Mouse (Mus musculus) megakaryocyte progenitor cell, adult 5-6 weeks (primary cell): ENCODE results near the gene Xpo6. TPM values are rescaled to one million over a fixed set of nuclear protein-coding genes. Genes with fewer than 3 reads are reported as not detected.

Source experiments
- ATAC-seq: replicated peaks from 2 replicates; pipeline ENCODE4 v1.8.0; 2016; ENCODE audit warnings: mild to moderate bottlenecking, moderate TSS enrichment, inconsistent platforms; ENCODE audit not compliant: poor library complexity
- total RNA-seq, 2 experiments: library from RNA; stranded (forward) in 1 of 2; stranded (reverse) in 1 of 2; fragments of 157-497, 149-512 nt in 1 of 2; fragments of 200-1000 nt in 1 of 2; gene quantifications; 2 replicates each; pipeline versions ENCODE4 v1.2.3 to v1.2.4; 2015 to 2017

Gene Xpo6
- 124 and 125 TPM in 2 replicates for total RNA-seq (2015)
- total RNA-seq (2017), result 38.4 and 51.4 TPM in 2 replicates

DNA sequence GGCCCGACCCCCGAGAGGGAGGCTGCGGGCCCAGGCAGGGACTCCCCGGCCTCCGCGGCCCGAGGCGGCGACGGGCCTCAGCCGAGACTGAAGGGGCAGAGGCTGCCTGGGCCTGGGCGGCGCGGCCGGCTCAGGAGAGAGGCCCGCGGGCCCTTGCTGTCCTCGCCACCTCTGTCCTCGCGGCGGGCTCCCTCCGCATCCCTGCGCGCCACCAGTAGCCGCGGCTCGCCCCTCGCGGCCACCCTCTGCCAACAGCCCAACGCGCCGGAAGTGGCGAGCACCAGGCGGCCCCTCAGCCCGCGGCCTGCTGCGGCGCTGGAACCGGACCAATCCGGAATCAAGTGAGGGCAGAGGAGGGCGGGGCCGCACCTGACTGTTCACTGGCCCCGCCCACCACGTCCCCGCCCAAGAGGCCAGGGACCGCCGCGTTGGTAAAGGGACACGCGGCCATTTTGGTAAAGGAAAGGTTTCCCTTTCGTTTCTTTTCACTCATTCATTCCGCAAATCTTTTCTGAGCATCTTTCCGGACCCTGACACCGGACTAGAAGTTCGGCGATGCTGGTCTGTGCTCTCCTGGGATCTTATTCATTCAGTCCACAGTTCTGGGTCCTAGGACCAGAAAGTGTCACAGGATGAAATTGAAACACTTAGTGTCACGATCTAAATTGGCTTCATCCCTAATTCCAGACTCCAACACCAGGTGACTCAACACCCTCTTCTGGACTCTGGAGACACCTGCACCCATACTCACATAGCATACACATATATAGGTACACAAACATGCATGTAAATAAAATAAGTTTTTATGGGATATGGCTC lies at the start of gene Xpo6:
TSS of gene Xpo6 (minus strand) at position 324 of the 819 bp plus-strand sequence.
- ATAC-seq, result peak; percentile 93

DNA sequence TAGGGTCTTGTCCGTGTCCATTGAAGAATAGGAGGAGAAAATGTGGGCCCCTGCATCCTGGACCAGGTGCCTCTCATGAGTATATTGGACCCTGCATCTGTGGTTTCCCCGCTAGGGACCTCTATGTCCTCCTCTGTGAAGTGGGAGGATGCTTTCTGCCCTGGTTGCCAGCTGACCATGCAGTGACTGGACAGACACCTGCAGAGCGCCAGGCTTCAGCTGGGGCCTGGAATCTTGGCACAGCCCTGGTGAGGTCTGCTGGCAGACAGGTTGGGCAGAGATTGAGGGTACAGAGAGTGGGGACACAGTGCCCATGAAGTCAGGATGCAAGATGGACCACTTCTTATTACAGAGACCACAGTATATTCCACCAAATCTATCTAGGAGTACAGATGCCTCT lies 49.7 kb upstream of the Xpo6 start:
- ATAC-seq, result no peak

DNA sequence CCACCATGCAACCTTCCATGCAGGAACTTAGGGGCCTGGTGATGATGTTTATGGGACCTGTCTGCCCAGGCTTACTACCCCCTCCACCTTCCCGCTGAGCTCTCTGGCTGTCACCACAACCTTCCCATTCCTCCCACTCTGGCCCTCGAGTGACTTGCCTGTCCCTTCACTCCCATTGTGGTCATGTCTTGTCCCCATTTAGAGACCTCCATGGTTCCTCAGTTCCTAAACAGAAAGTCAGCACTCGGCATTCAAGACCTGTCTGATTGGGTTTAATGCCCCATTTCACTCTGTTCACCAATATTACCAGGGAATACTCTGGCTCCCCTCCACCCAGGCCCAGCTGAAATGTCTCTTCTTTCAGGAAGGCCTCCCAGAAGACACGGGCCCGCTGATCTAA lies 48.8 kb upstream of the Xpo6 start:
- no peak for ATAC-seq

DNA sequence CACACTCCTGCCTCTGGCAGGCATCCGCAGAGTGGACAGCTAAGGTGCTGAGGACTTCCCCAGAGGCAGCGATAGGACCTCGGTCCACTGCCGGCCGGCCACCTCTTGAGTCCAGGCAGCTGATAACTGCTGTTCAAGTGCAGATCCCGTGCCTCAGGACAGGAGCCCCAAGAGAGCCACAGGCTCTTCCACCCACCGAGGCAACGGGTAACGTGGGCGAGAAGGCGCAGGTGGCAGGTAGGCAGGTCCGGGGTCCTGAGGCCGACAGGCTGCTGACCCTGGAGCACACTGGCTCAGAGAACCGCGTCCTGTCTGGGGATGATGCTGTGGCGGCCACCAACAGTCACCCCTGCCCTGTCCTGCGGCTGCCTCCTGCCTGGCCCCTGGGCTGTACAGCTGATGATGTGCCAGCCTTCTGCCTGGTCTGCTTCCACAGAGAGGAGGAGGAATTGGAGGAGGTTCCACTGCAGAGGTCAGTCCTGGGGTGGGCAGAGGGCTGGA lies 48.4 kb upstream of the Xpo6 start:
- ATAC-seq, result no peak

DNA sequence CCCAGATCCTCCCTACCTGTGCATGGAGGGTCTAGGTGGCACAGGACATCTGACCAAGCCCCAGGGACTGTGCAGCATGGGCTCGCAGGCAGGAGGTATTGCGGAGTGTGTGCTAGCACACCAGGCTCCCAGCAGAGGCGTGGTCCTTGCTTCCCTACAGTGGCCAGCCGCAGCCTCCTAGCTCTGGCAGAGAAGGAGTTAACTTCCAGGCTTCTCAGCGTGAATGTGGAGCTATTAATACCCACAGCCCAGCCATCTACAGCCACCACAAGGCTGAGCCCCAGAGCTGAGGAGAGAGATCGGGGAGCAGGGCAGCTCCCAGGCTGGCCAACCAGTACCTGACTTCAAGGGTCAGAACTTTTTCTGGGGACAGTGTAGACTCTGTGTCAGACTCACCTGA lies 47.8 kb upstream of the Xpo6 start:
- ATAC-seq, result peak; percentile 11; the same call in 1 of the 2 replicates

DNA sequence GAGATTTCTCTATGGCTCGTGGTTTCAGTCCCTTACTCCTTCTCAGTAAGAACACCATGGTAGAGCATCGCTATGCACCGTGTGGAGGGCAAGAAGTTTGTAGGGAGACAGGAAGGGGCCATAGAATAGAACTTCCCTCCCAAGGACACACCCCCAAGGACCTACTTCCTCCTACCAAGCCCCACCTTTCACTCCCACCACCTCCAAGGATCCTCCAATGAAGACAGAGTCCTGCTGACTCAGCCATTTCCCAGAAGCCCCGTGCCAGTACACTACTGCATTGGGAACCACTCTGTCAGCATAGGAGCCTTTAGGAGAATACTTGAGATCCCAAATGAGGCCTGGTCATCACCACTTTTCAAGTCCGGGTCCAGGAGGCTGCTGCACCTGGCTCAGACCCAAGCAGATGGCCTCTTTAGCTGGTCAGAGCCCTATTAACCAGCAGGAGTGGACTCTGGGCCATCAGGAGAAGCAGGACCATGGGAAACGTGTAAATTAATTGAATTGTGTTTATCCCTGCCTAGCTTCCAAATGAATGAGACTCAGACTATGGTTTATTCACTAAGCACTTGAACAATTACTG lies 44.0 kb upstream of the Xpo6 start:
- ATAC-seq, result peak; percentile 72

DNA sequence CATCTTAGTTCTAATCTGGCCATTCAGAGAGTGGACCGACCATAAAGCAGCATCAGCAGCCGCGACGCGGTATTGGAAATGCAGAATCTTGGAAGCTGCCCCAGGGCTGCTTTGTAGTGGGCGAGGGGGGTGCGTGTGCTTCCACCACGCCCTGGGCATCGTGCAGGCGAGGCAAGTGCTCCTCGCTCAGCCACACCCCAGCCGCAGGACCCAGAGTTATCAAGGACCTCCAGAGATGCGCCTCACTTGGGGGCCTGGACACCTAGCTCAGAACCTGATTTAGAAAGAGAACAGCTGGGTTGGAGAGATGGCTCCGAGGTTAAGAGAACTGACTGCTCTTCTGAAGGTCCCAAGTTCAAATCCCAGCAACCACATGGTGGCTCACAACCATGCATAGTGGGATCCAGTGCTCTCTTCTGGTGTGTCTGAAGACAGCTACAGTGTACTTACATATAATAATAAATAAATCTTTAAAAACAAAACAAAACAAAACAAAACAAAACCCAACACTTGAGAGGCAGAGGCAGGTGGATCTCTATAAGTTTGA lies 40.6 kb upstream of the Xpo6 start:
- peak; percentile 33 for ATAC-seq

DNA sequence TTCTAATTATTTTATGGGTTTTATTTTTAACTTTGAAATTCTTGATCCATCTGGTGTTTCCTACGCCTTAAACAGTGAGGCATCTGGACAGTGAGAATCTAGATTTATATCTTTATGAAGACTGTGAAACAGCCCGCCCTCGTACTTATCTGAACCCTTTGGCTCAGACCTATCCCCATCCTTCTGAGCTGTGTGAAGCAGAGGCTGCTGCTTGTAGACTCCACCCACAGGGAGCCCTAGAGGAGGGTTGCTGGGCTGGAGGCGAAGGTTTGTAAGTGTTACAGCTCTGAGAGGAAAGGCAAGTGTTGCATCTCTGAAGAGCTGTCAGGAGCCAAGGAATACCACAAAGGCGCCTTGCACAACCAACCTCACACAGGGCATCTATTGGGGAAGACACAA lies 36.5 kb upstream of the Xpo6 start:
- peak; percentile 73 for ATAC-seq

DNA sequence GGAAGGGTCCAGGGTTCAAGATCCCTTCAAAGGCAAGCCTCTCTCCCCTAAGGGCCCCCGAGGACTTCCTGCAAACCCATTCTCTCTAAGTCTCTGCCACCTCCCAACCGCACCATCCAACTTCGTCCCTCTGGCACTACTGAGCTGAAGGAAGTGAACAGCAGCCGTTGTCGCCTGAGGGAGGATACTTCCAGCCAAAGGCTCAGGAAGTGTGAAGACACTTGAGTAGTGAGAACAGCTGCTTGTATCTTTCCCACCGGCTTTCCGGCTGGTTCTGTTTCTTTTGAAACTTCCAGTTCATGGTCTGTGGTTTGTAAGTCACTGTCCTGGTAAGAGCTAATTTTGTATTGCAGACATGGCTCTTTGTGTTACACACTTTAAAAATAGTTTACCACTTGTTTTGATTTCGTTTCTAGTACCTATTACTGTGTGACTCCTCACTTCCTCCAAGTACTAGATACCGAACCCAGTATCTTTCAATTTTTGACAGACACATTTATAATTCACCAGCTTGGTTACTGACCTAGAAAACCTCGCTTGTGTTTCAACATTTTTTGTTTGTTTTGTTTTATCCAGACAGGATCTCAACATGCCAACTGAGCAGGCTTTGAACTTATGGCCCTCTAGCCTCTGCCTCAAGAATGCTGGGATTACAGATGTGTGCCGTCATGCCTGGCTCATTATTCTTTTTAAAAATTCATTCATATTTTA lies 35.9 kb upstream of the Xpo6 start:
- peak; percentile 74 for ATAC-seq

DNA sequence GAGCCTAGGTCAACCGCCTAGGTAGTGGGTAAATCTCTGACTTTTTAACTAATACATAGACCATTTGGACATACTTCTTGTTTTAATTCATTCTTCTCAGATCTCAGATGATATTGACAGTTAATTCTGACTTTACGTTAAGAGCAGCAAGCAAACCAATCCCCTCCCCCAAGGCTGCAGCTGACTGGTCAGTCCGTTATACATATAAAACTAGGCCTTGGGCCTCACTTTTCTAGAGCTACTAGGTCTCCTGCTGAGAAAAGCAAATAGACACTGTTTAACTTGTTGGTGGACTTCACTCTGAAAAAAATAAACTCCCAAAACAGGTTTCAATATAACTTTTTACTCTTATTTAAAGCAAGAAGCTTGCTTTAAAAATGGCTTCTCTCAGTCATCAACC lies 34.3 kb upstream of the Xpo6 start:
- ATAC-seq, result no peak

DNA sequence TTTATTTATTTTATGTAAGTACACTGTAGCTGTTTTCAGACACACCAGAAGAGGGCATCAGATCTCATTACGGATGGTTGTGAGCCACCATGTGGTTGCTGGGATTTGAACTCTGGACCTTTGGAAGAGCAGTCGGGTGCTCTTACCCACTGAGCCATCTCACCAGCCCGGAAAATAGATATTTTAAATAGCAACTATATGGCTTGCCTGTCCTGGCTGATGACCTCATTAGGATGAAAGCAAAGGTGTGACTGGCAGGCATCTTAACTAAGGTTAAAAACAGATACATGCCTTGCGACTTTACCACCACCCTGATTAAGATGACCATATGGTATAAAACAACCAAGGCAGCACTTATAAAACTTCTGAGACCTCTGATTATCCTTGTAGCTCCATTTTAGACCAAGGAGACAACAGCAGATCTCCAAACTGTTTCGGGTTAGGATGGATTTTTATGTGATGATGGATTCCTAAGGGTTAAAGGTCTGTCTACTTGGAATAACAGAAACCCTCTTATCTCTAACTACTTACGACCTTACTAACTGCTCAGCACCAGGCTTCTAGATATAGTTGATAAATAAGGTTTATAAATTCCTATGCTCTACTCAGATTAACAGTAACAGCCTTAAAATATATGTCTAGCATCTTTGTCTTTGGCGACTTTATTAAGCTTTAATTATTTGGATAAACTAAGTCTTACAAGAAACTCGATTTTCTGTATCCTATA lies 32.2 kb upstream of the Xpo6 start:
- ATAC-seq, result no peak

DNA sequence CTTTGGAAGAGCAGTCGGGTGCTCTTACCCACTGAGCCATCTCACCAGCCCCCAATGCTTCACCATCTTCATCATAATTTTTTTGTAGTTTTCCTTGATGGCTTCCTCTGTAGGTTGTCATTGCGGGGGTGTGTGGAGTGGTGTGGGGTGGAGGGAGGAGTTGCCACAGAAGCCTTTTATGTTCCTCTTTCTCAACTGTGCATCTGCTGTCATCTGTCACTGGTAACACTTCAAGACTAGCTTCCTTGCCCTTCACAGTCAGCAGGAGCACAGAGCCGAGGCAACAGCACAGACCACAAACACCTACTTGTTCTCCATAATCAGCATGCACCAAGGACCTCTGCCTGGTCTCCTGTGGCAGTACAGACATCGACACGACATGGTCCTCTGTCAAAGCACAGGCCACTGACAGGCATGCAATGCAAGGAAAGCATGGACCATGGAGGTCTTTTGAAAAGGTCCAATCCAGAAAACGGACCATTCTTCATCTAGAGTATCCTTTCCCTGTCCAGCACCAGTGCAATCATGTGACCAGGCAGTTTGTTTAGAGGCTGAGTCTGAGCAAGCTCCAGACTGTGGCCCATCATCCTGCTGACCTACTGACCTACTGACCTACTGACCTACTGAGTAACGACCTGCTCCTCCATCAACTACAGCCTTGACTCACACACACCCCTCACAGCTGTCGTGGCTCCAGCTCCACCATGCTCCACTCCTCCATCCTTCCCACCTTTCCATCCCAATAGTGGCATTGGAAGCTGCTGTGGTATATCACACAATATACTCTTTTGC lies 30.3 kb upstream of the Xpo6 start:
- ATAC-seq, result peak; percentile 99

DNA sequence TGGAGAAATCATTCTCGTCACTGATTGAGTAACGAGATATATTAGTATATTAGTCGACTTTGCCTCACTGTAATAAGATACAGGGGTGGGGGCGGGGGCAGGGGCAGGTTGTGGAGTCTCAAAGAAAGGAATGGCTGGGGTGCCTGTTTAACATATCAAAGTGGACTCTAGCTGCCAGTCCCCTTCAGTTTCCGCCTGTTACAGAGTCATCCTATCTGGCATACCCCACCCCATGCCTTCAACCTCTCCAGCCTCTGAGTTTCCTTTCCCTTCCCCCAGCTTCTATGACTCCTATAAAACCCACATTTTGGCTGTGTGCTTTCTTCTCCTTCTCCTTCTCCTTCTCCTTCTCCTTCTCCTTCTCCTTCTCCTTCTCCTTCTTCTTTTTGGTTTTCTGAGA lies 25.8 kb upstream of the Xpo6 start:
- ATAC-seq, result no peak

DNA sequence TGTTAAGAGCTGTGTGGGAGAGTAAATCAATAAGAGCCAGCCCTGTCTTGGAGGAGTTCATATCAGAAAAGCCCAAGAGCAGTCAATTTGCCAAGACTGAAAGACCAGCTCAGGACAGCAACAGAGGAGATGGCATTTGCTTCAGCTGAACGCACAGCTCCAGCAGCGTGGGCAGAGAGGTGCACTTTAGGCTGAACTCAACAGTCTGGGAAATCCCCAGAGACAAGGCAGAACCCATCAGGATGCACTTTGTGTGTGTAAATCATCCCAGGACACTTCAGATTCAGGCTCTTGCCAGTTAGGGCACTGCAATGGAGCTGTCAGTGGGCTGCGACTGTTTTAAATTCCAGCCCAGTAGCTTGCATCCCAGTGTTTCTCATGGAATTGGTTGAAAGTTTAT lies 22.5 kb upstream of the Xpo6 start:
- no peak for ATAC-seq

DNA sequence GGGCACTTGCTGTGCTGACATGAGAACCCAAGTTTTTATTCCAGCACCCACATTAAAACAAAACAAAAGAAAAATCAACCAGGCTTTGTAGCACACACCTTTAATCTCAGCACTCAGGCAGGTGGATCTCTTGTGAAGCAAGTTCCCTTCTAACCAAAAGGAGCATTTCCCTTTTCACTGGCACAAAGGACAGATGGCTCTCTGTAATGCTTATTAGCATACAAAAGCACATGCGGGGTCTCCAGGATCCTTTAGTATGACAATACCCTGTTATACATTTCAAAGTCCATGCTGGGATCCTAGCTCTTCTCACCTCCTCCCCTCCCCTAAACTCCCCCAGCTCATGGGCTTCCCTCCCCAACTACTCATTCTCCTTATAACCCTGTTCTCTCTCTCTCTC lies 20.3 kb upstream of the Xpo6 start:
- no peak for ATAC-seq

DNA sequence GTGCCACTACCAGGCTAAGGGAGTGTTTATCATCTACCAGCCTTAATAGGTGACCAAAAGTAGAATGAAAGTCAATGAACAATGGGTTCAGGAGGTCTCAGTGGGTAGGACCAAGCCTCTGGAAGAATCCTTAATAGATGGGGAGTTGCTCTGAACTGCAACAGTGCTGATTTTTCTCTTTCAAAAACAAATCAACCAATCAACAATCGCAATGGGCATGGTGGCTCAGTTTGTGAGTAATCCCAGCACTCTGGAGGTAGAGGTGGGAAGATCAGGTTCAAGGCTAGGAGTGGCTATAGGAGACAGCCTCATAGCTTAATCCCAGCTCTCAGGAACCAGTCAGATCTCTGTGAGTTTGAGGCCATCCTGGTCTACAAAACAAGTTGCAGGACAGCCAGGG lies 18.0 kb upstream of the Xpo6 start:
- ATAC-seq, result no peak

DNA sequence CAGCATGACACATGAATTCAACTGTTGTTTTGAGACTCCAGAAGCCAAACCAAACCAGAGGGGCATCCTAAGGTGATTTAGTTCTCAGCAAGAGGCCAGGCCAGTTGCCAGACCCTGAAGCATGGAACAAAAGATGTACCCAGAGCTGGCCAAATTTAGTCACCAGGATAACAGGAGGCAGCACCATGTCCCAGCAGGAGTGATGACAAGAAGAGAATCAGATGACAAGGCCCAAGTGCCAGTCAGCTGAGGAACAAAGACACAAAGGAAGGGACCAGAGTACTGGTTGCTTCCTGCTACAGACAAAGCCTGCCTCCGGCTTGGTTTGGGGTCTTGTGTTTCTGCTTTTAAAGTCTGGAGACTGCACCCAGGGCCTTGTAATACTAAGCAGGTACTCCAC lies 16.6 kb upstream of the Xpo6 start:
- no peak for ATAC-seq

DNA sequence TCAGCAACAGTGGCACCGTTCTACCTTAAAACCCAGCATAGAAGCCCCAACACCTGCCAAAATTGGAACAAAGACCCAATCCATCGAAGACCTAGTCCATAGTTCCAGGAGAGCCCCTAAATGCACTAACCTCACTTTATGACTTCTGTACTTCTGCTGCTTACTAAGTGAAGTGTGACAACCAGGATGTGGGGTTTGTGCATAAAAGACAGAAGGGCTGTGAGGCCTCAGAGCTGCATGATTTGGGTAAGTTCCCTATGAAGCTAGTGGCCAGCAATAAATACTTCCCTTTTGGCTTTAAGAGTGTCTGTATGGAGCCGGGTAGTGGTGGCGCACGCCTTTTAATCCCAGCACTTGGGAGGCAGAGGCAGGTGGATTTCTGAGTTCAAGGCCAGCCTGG lies 10.6 kb upstream of the Xpo6 start:
- ATAC-seq, result peak; percentile 70

DNA sequence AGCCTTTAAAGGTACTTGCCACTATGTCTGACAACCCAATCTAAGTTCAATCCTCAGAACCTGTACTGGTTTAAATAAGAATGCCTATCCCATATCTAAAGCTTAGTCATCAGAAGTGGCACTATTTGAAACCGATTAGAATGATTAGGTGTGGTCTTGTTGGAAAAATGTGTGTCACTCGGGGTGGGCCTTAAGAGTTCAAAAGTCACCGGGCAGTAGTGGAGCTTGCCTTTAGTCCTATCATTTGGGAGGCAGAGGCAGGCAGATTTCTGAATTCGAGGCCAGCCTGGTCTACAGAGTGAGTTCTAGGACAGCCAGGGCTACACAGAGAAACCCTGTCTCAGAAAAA lies 670 bp upstream of the Xpo6 start:
- ATAC-seq, result no peak

DNA sequence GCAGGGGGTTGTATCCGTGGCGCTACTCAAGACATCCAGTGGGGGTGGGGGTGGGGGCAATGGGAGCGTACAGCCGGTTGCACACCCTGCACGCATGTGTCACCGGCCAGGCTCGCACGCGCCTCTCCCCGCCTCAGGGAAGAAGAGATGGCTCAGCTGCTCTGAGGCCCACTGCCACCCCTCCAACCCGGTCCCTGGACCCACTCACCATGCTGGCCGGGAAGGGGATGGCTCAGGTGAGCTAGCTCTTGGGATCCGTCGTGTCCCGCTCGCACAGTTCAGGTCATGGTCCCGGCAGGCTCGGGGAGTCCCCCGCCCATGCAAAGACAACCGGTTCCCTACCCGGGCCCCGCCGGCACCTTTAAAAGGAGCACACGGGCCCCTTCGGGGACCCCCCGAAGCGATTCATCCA lies 604 bp downstream of the Xpo6 start:
- ATAC-seq, result peak; percentile 62
